Mouse (Mus musculus) heart, adult 2 months (tissue): ENCODE measurements around the gene Dnal4.

Experiments used
- CTCF ChIP-seq: fragments of 200-600 bp; IDR thresholded peaks from 2 replicates; pipeline ENCODE4 v1.8.1; 2022; ENCODE audit warnings: antibody characterized with exemption, mild to moderate bottlenecking, moderate library complexity
- EP300 ChIP-seq: fragments of 200-500 bp; IDR thresholded peaks from 2 replicates; pipeline ENCODE4 v1.6.1; 2011; ENCODE audit warnings: low read depth, low read length, control low read depth; ENCODE audit not compliant: insufficient read depth
- POLR2A ChIP-seq: fragments of 200-500 bp; IDR thresholded peaks from 2 replicates; pipeline ENCODE4 v1.6.1; 2011; ENCODE audit warnings: mild to moderate bottlenecking, low read depth, low read length, control low read depth; ENCODE audit not compliant: insufficient read depth

GRCm38 (mm10) chr15:79810997-79811396 is 33.3 kb upstream of the Dnal4 start:
- TF ChIP-seq CTCF (no peak), POLR2A (no peak), EP300 (no peak)
